Mouse (Mus musculus): ENCODE measurements around the gene Shmt1.

Gene Shmt1

GRCm38 (mm10) chr11:60799977-60800376 is 11.5 kb downstream of the Shmt1 start:
- no peak for DNase-seq (ENCODE audit: inconsistent age in 2 of 2, low spot score in 1 of 2)

GRCm38 (mm10) chr11:60796342-60796741 is 15.2 kb downstream of the Shmt1 start:
- DNase-seq (ENCODE audit: inconsistent age in 2 of 2, low spot score in 1 of 2): no peak

GRCm38 (mm10) chr11:60790472-60790871 is 21.0 kb downstream of the Shmt1 start:
- DNase-seq (ENCODE audit: inconsistent age in 2 of 2, low spot score in 1 of 2): no peak

GRCm38 (mm10) chr11:60787595-60787994 is 23.9 kb downstream of the Shmt1 start:
- DNase-seq (ENCODE audit: inconsistent age in 2 of 2, low spot score in 1 of 2): no peak

GRCm38 (mm10) chr11:60784179-60784922 is 27.2 kb downstream of the Shmt1 start:
- DNase-seq (ENCODE audit: inconsistent age in 2 of 2, low spot score in 1 of 2): no peak

GRCm38 (mm10) chr11:60779673-60780189 is 31.8 kb downstream of the Shmt1 start:
- DNase-seq (ENCODE audit: inconsistent age in 2 of 2, low spot score in 1 of 2): peak in 1 of 2 experiments; percentile 47

- no peak for DNase-seq (ENCODE audit: inconsistent age in 2 of 2, low spot score in 1 of 2)
Observed at GRCm38 (mm10) chr11:60777801-60778370, 33.6 kb downstream of the Shmt1 start.

GRCm38 (mm10) chr11:60776829-60777740 is 34.4 kb downstream of the Shmt1 start, which contains the start of the genes Top3a and Smcr8:
Top3a (minus strand) TSS chr11:60777365.
Smcr8 (plus strand) TSS chr11:60777524.
- peak; percentile 88 to 97 for DNase-seq (ENCODE audit: inconsistent age in 2 of 2, low spot score in 1 of 2)

GRCm38 (mm10) chr11:60776107-60776828 is 35.2 kb downstream of the Shmt1 start:
- DNase-seq (ENCODE audit: inconsistent age in 2 of 2, low spot score in 1 of 2): no peak

GRCm38 (mm10) chr11:60775578-60775977 is 35.9 kb downstream of the Shmt1 start:
- DNase-seq (ENCODE audit: inconsistent age in 2 of 2, low spot score in 1 of 2): no peak

- DNase-seq (ENCODE audit: inconsistent age in 2 of 2, low spot score in 1 of 2): no peak
Observed at GRCm38 (mm10) chr11:60774841-60775240, 36.7 kb downstream of the Shmt1 start.

GRCm38 (mm10) chr11:60774158-60774689 is 37.3 kb downstream of the Shmt1 start:
- DNase-seq (ENCODE audit: inconsistent age in 2 of 2, low spot score in 1 of 2): no peak

GRCm38 (mm10) chr11:60772161-60772560 is 39.4 kb downstream of the Shmt1 start:
- no peak for DNase-seq (ENCODE audit: inconsistent age in 2 of 2, low spot score in 1 of 2)

- no peak for DNase-seq (ENCODE audit: inconsistent age in 2 of 2, low spot score in 1 of 2)
Observed at GRCm38 (mm10) chr11:60770776-60771175, 40.7 kb downstream of the Shmt1 start.

- DNase-seq (ENCODE audit: inconsistent age in 2 of 2, low spot score in 1 of 2): no peak
Observed at GRCm38 (mm10) chr11:60769322-60769721, 42.2 kb downstream of the Shmt1 start.

GRCm38 (mm10) chr11:60766969-60767368 is 44.5 kb downstream of the Shmt1 start:
- peak in 1 of 2 experiments; percentile 64 for DNase-seq (ENCODE audit: inconsistent age in 2 of 2, low spot score in 1 of 2)

GRCm38 (mm10) chr11:60761681-60762080 is 49.8 kb downstream of the Shmt1 start:
- DNase-seq (ENCODE audit: inconsistent age in 2 of 2, low spot score in 1 of 2): no peak

- DNase-seq (ENCODE audit: inconsistent age in 2 of 2, low spot score in 1 of 2): no peak
Observed at GRCm38 (mm10) chr11:60755570-60755969, 55.9 kb downstream of the Shmt1 start.

- DNase-seq (ENCODE audit: inconsistent age in 2 of 2, low spot score in 1 of 2): no peak
Observed at GRCm38 (mm10) chr11:60740321-60740720, 71.2 kb downstream of the Shmt1 start.

All from adrenal gland, adult (tissue).